Mouse (Mus musculus) CD4-positive, CD25-positive, alpha-beta regulatory T cell, adult 4 months (primary cell): ENCODE data around the gene Tmem174. TPM values are rescaled to one million over a fixed set of nuclear protein-coding genes. Genes with fewer than 3 reads are reported as not detected.

Experiments
- ATAC-seq: one replicate; pipeline ENCODE4 v1.8.0; 2017
- polyA plus RNA-seq, 2 experiments: library from polyadenylated mRNA; unstranded; fragments of 100-300 nt; shearing (Covaris generic); gene quantifications; one replicate each; pipeline ENCODE4 v1.2.1; 2017

Gene Tmem174
- polyA plus RNA-seq = not detected

GRCm38 (mm10) chr13:98637145-98637544 is at the start of gene Tmem174:
Gene Tmem174 (minus strand): TSS chr13:98637410.
- no peak for ATAC-seq

- ATAC-seq = no peak
Measured at GRCm38 (mm10) chr13:98684144-98684900, 47.1 kb upstream of the Tmem174 start.

- ATAC-seq = no peak
Measured at GRCm38 (mm10) chr13:98683412-98683811, 46.2 kb upstream of the Tmem174 start.

- no peak for ATAC-seq
Measured at GRCm38 (mm10) chr13:98680470-98681060, 43.4 kb upstream of the Tmem174 start.

GRCm38 (mm10) chr13:98679631-98680041 is 42.4 kb upstream of the Tmem174 start:
- ATAC-seq = no peak

- ATAC-seq = no peak
Measured at GRCm38 (mm10) chr13:98679230-98679629, 42.0 kb upstream of the Tmem174 start.

DNA sequence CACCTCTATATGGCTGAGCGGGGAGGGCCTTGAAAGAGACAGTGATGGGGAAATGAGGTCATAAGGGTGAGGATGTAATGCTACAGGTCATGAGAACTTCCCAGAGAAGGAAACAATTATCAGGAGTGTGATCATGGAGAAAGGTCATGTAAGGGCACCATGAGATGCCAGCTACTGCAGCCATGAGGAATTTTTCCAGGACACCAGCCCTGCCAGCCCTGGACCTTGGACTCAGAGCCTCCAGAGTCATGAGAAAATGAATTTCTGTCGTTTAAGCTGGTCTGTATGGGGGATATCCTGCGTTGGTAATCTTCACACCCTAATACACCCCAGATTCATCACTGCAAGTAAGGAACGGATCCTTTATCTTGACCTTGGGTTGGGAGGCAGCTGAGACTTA is 36.7 kb upstream of the Tmem174 start:
- ATAC-seq = no peak

GRCm38 (mm10) chr13:98669296-98669695 is 32.1 kb upstream of the Tmem174 start:
- no peak for ATAC-seq

DNA sequence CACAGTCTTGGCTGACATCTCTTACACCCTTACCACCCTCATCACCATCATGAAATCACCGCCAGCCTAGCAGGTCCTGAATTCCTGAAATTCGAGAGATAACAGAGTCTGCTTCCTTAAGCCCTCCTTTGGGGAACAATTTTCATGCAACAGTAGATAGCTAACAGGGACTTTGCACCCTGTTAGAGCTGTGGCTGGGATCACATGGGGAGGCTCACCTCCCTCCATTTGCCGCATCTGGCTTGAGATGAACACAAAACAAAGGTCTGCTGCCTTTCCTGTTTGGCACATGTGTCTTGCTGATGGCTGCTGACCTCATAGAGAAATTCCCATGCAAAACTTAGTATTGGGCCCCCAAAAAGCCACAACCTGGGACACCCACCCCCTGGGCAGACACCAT is 30.1 kb upstream of the Tmem174 start:
- no peak for ATAC-seq

DNA sequence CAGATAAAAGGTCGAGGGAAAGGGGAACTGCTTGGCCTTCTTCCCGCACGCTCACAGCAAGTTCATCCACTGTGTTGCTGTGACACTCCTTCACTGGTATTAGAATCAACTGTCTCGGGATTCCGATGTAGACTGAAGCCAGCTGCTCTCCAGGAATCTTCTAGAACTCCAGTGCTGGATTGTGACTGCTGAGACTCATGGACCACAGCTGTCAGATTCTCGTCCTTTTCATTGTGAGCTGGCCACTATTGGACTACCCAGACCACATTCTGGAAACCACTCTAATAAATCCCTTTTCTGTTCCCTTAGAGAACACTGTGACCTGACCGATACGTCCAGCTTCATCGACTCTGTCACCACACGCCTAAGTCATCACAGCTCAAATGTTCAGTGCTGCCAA is 28.0 kb upstream of the Tmem174 start:
- no peak for ATAC-seq

DNA sequence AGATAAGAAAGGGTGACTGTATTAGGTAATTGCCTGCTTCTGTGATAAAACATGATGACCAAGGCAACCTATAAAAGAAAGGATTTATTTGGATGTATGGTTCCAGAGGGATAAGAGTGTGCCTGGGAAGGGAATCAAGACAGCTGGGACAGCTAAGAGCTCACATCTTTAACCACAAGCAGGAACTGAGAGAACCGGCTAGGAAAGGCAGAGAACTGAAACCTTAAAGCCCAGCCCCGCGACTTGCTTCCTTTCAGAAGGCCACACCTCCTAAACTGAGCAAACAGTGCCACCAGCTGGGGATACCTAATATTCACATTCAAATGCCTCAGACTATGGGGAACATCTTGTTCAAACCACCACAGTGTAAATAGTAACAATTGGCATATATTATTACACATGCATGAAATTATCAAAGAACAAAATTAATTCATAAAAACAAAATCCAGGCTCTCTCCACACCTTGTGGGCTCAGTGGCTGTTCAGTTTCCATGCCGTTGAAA is 25.0 kb upstream of the Tmem174 start:
- no peak for ATAC-seq

GRCm38 (mm10) chr13:98656034-98656471 is 18.8 kb upstream of the Tmem174 start:
- no peak for ATAC-seq

DNA sequence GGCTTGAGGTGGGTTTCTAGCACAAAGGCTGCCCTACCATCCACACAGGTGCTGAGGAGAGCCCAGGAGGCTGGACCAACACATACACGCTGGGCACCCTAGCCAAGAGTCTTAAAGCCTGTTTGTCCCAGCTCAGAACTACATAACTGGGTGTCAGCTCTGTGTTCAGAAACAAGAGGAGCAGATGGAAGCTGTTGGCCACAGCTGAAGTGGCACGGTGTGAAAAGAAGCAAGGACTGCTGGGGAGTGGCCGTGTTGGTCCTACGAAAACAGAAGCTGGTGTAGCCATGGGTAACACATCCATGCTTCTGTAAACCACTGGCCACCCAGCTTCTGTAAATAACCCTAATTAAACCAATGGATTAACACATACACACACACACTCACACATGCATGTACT is 18.1 kb upstream of the Tmem174 start:
- ATAC-seq = no peak

GRCm38 (mm10) chr13:98654129-98654939 is 17.1 kb upstream of the Tmem174 start:
- no peak for ATAC-seq

GRCm38 (mm10) chr13:98652194-98652593 is 15.0 kb upstream of the Tmem174 start:
- ATAC-seq = no peak

DNA sequence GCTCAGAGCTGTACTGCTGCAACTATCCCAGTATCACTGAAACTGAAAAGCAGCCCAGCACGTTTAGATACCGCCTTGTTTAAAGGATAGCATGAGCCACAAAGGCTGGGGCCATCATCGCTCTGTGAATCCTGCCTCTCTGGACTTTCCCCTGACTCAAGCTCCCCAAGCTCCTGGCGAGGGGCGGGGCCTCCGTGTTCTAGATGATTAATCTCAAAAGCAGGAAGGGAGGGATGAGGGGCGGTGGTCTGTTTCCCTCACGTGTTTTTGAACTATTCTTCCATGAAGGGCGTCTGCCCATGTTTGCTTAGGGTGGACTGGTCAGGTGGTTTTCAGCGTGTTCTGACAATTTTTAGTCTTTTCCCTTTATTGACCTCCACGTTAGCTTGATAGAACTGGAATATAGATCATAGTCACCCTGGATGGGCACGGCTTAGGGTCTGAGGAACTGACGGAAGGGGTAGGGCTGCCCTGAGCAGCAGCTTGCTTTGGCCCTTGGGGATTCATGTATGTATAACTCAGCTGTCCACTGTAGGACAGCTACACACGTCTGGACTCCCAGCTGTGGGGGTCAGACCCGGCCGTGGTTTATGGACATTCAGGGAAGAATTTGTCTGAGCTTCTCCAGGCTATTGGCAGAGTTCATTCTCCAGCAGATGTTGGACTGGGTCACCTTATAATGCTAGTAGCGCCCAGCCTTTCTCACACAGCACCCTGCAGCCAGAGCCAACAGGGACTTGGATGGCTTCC is 14.2 kb upstream of the Tmem174 start:
- no peak for ATAC-seq

- no peak for ATAC-seq
Measured at GRCm38 (mm10) chr13:98647775-98648568, 10.8 kb upstream of the Tmem174 start.

DNA sequence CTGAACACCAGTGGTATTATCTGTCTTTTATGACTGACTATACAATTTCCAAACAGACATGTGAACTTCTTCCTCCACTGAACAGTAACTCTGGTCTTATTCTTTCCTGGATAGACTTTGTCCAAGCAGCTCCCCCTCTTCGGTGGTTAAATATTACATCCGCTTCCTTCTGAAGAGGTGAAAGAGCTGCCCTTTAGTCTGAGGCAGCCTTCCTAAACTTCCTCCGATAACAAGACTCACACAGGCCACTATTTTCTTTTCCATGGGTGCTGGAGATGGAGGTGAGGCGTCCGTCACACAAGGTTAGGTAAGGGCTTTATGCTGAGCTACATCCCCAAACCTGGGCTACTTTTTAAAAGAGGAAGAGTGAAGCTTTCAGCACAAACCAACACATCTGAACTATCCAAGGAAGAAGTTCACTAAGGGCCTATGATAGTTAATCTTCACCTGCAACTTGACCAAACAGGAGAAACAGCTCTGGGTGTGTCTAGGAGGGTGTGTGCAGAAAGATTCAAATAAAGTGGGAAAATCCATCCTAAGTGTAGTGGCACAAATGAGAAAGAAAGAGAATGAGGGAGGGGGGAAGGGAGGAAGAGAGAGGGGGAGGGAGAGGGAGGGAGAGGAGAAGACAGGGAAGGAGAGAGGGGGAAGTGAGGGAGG is 1.4 kb upstream of the Tmem174 start:
- no peak for ATAC-seq

DNA sequence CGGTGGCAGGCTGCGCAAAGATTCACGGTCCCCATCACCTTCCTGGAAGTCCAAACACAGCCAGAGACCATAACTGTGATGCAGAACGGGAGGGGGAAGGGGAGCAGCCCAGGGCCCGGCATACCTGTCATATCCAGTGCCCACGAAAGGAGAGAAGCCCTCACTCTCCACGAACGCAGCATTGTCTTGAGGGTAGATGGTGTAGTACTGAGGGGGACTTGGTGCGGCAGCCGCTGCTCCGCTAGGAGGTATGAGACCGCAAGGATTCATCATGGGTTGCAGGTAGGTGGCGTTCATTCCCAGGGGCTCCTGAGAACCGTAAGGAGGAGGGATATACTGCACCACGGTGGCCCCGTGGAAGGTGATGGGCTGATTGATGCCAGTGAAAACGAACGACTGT is 639 bp downstream of the Tmem174 start:
- ATAC-seq = no peak

GRCm38 (mm10) chr13:98633641-98634484 is 3.3 kb downstream of the Tmem174 start:
- no peak for ATAC-seq
